Mouse (Mus musculus): ENCODE data around the gene Pcca. TPM values are rescaled to one million over a fixed set of nuclear protein-coding genes. Genes with fewer than 3 reads are reported as not detected.
A peak's percentile ranks its signal among the peaks of the same experiment; 100 is the strongest.

The Pcca gene
- polyA plus RNA-seq, 1 experiment from 2014 or later: 33.3 TPM

DNA sequence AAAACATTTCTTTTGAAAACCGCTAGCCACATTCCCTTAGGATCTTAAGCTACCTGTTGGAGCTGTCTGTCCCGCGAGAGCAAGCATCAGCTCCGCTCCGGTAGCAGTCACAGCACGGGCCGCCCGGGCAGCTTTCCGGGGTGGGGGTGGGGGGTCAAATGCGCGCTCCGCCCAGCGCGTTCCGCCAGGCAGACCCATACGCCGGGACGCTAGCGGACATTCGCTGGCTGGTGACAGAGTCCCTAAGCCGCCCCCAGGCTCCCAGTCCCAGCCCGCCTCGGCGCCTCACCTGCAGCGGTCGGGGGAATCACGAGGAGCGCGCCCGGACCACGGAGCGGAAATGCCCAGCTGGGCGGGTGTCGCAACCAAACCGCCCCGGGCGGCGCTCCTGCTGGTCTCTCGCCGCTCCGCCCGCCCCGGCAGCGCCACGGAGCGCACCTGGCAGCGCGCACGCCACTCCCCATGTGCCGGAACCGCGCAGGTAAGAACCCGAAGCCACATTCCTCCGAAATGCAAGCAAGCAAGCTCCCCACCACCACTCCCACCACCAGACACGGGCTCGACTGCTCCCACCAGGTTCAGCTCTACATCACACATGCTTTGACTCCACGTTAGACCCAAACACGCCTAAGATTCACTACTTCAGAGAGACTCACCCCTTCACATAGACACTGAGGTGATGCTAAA, 378.8 kb downstream of the Pcca start:
- Histone ChIP-seq H3K4me2 (ENCODE audit: low read length) (peak overlapping the region; percentile 84), H3K9me3 (ENCODE audit: control insufficient read depth, low read length) (peaks cover 3% of the 10 kb centered on the region; the same call in 1 of the 2 replicates), H3K27me3 (replicated peaks; ENCODE audit: control insufficient read depth, insufficient read depth, low read length) (no peaks in the 10 kb centered on the region), H3K4me1 (ENCODE audit: control insufficient read depth, insufficient read depth, low read depth, low read length) (peaks cover 5% of the 10 kb centered on the region; the same call in 1 of the 2 replicates), H3K9ac (ENCODE audit: low read depth, low read length) (peak overlapping the region; percentile 72), H3K27ac (ENCODE audit: low read depth, low read length) (peak overlapping the region; percentile 46; the same call in 1 of the 2 replicates), H3K4me3 (ENCODE audit: low read length) (peak overlapping the region; percentile 59), H3K36me3 (ENCODE audit: control insufficient read depth, insufficient read depth, low read length) (no peaks in the 10 kb centered on the region)
- peak; percentile 86 for ATAC-seq
- under 1% methylated on average over 58 of the region's 58 CpGs for WGBS

DNA sequence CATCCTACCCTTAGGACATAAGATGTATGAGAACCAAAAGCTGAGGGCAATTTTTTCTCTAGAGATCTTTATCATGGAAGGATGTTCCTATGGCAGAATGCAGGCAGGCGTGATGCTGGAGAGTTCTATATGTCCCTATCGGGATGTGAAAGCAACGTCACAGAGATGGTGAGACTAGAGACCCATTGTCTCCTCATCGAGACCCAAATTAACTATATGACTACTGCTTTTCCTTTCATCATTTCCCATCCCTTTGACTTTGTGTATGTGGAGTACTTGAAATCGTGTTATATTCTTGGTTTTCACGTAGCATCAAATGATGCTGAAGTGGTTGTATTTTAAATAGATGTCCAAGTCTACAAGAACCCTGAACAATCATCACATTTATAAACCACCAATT, 379.5 kb downstream of the Pcca start, which contains the start of gene Ggact:
TSS of gene Ggact (minus strand) at position 101 of the 400 bp plus-strand sequence.
- Histone ChIP-seq H3K4me2 (ENCODE audit: low read length) (peak within 1 kb of the TSS; percentile 84), H3K27me3 (replicated peaks; ENCODE audit: control insufficient read depth, insufficient read depth, low read length) (no peaks in the 10 kb centered on the region), H3K9ac (ENCODE audit: low read depth, low read length) (peak within 1 kb of the TSS; percentile 72), H3K4me1 (ENCODE audit: control insufficient read depth, insufficient read depth, low read depth, low read length) (peaks cover 5% of the 10 kb centered on the region; the same call in 1 of the 2 replicates), H3K27ac (ENCODE audit: low read depth, low read length) (peak within 1 kb of the TSS; percentile 46; the same call in 1 of the 2 replicates), H3K36me3 (ENCODE audit: control insufficient read depth, insufficient read depth, low read length) (no peaks in the 10 kb centered on the region), H3K9me3 (ENCODE audit: control insufficient read depth, low read length) (peaks cover 2% of the 10 kb centered on the region; the same call in 1 of the 2 replicates), H3K4me3 (ENCODE audit: low read length) (peak within 1 kb of the TSS; percentile 59)
- 76% methylated on average over 6 of the region's 6 CpGs for WGBS
- ATAC-seq: peak; percentile 30; the same call in 1 of the 2 replicates

DNA sequence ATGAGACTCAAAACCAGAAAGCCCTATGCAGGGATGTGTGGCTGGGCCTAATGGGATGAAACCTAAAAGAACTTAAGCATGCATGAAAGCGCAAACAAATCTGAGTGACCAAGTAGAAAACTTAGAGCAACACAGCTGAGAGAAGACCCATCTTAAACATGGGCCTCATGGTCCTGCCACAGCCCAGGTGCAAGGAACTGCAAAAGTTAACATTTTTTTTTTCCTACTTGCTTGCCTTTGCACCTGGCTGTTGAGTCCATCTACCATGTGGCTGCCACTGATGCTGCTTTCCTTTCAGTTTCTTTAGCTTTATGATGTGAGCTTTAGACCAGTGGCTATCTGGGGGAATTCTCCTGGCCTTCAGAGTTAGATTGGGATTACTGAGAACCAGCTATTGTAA, 383.6 kb downstream of the Pcca start:
- 95% methylated on average over 1 of the region's 1 CpGs for WGBS
- Histone ChIP-seq H3K4me2 (ENCODE audit: low read length) (no peak overlapping the region), H3K27me3 (replicated peaks; ENCODE audit: control insufficient read depth, insufficient read depth, low read length) (no peaks in the 10 kb centered on the region), H3K4me1 (ENCODE audit: control insufficient read depth, insufficient read depth, low read depth, low read length) (no peaks in the 10 kb centered on the region; the same call in 1 of the 2 replicates), H3K4me3 (ENCODE audit: low read length) (no peak overlapping the region), H3K27ac (ENCODE audit: low read depth, low read length) (no peak overlapping the region), H3K9ac (ENCODE audit: low read depth, low read length) (no peak overlapping the region), H3K9me3 (ENCODE audit: control insufficient read depth, low read length) (no peaks in the 10 kb centered on the region), H3K36me3 (ENCODE audit: control insufficient read depth, insufficient read depth, low read length) (no peaks in the 10 kb centered on the region)
- no peak for ATAC-seq

DNA sequence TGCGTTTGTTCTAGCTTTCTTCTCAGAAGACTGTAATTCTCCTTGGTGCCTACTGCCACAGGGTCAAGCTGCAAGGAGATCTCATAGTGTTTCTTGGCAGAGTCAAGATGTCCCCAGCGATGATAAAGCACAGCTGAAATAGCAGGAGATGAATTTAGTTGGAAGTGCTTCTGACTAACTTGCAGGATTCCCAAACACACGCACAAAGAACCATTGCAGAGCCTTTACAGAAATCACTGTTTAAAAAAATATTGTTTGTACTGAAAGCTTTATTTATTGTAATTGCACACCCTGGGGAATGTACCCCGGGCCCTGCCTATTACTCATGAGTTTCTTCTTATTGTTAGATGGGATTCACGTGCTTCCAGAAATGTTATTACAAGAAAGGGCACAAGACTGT, 385.9 kb downstream of the Pcca start:
- no peaks in the 10 kb centered on the region for H3K36me3 ChIP-seq (ENCODE audit: control insufficient read depth, insufficient read depth, low read length)
- no peak overlapping the region for H3K4me3 ChIP-seq (ENCODE audit: low read length)
- H3K4me2 ChIP-seq (ENCODE audit: low read length): no peak overlapping the region
- no peak overlapping the region for H3K9ac ChIP-seq (ENCODE audit: low read depth, low read length)
- H3K4me1 ChIP-seq (ENCODE audit: control insufficient read depth, insufficient read depth, low read depth, low read length): no peaks in the 10 kb centered on the region
- ATAC-seq: no peak
- H3K27me3 ChIP-seq (replicated peaks; ENCODE audit: control insufficient read depth, insufficient read depth, low read length): no peaks in the 10 kb centered on the region
- H3K9me3 ChIP-seq (ENCODE audit: control insufficient read depth, low read length): no peaks in the 10 kb centered on the region
- H3K27ac ChIP-seq (ENCODE audit: low read depth, low read length): no peak overlapping the region
- 75% methylated on average over 5 of the region's 5 CpGs for WGBS

DNA sequence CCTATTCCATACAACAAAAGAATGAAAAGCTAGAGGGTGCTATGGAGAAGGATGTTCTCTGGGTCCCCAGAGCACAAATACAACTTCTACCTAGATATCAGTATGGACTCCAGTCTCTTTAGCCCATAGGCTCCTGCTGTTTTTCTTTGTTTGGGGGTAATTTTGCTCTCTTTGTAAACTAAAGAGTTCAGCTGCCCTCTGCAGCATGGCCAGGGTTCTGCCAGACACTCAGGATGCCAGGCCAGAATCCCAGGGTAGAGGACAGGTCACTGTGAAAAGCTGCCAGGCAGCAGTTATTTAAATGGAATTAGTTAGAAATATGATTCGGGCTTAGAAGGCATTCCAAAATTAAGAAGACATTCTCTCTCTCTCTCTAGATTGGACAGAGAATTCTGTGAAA, 402.3 kb downstream of the Pcca start:
- Histone ChIP-seq H3K27ac (ENCODE audit: low read depth, low read length) (no peak overlapping the region), H3K4me3 (ENCODE audit: low read length) (no peak overlapping the region), H3K9me3 (ENCODE audit: control insufficient read depth, low read length) (no peaks in the 10 kb centered on the region), H3K4me2 (ENCODE audit: low read length) (no peak overlapping the region), H3K36me3 (ENCODE audit: control insufficient read depth, insufficient read depth, low read length) (peaks cover 6% of the 10 kb centered on the region), H3K4me1 (ENCODE audit: control insufficient read depth, insufficient read depth, low read depth, low read length) (no peaks in the 10 kb centered on the region), H3K9ac (ENCODE audit: low read depth, low read length) (no peak overlapping the region), H3K27me3 (replicated peaks; ENCODE audit: control insufficient read depth, insufficient read depth, low read length) (no peaks in the 10 kb centered on the region)
- ATAC-seq: no peak
- 70% methylated on average over 1 of the region's 1 CpGs for WGBS

Other genes starting within 250 kb of the Pcca start
- 1.8 and 2.1 TPM in 2 replicates for gene Gm5089, start 83.2 kb upstream of the Pcca start, polyA plus RNA-seq (2015; fragmentation: Nextera tagmentation; extraction: Ambion mirVana)
- gene Zic5, start 68.6 kb upstream of the Pcca start, polyA plus RNA-seq (2015; fragmentation: Nextera tagmentation; extraction: Ambion mirVana): 14.9 and 15.2 TPM in 2 replicates
- 7.3 and 7.8 TPM in 2 replicates for gene Zic2, start 58.9 kb upstream of the Pcca start, polyA plus RNA-seq (2015; fragmentation: Nextera tagmentation; extraction: Ambion mirVana)
- 0.80 and 0.84 TPM in 2 replicates for gene Gm10837, start 43.7 kb upstream of the Pcca start, polyA plus RNA-seq (2015; fragmentation: Nextera tagmentation; extraction: Ambion mirVana)